In the genomic region with DNA sequence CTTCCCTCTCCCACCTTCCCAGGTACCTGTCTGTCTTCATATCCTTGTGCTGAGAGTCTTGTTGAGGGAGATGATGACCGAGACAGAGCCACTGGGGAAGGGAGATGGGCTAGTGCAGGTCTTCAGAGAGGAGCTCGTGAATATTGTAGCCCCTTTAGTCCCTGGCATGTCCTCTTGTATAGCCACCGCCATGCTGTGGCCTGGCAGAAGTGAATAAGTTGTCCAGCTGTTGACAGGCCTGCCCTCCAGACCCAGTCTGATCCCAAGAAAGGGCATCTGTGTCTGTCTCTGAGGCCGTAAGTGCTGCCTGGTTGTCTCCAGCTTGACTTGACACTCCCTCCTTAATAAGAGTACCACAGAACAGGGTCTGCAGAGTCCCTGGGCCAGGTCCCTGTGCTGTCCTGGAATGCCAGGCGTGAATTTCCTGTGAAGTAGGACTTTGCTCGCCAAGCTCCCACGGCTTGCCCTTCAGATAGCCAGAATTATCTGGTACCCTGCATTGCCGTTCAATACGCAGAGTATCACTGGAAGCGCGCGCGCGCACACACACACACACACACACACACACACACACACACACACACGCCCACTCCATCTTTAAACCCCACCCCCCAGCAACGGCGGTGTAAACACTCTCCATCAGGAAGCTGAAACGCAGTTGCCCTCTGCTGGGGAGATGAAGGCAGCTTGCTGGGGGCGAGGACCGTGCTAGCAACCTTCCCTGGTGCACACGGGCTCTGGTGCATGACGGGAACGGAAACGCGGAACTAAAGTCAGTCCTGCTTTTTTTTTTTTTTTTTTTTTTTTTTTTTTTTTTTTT, we compare ENCODE assay signal across 9 mouse cellular contexts.
DNase-seq lines count a peak whose midpoint lies in the region; ATAC-seq lines count a peak whose summit lies in the region.
"Had no signal": no experiment of that assay in that cellular context is flagged by ENCODE, and none has a peak within 500 bp of the region (broad histone marks: within the 10 kb centered on the region; RNA-seq: fewer than 3 reads in every experiment).

No protein-coding gene starts in this region.

- DNase-seq in MN1 (ENCODE audit: low spot score) = peak; percentile 96
- peak; percentile 14 for DNase-seq in cerebellum, adult 9-10 months
- DNase-seq in frontal cortex, postnatal 14 days (ENCODE audit: low spot score in 2 of 2) = peak; percentile 70 to 83
- DNase-seq in layer of hippocampus, postnatal 25 days (ENCODE audit: extremely low spot score in 1 of 2, low spot score in 1 of 2) = peak; percentile 56 to 70
- DNase-seq in lung, postnatal 14 days = peak; percentile 91
- peak; percentile 95 for DNase-seq in retina, postnatal 1 day
- peak; percentile 92 for DNase-seq in thymus, postnatal 4 days

- peak; percentile 97 for ATAC-seq in hindbrain, embryonic 13.5 days (ENCODE audit: low FRiP score)

- H3K4me2 ChIP-seq in hindbrain, embryonic 13.5 days = peak overlapping the region; percentile 70

- peak overlapping the region; percentile 82 for H3K27ac ChIP-seq in hindbrain, embryonic 13.5 days

- H3K36me3 ChIP-seq in hindbrain, embryonic 13.5 days = no peaks in the 10 kb centered on the region

- peaks cover 23% of the 10 kb centered on the region for H3K4me1 ChIP-seq in hindbrain, embryonic 13.5 days (replicated peaks)

- WGBS in hindbrain, embryonic 13.5 days = 12% methylated on average over 24 of the region's 25 CpGs

- no peaks in the 10 kb centered on the region for H3K9me3 ChIP-seq in hindbrain, embryonic 13.5 days

- H3K9ac ChIP-seq in hindbrain, embryonic 13.5 days = peak overlapping the region; percentile 67

- peak overlapping the region; percentile 38 for H3K4me3 ChIP-seq in hindbrain, embryonic 13.5 days
- H3K4me3 ChIP-seq: myocyte had no signal

- H3K27me3 ChIP-seq in hindbrain, embryonic 13.5 days = no peaks in the 10 kb centered on the region

Comparison
In these comparisons a context has a peak if more than half of its experiments do, and no peak if none do; other contexts are left out.
1. Peak in every context shown above with its lines: DNase-seq, ATAC-seq, H3K4me3 ChIP-seq and H3K27ac ChIP-seq.
2. DNase-seq: peak in every context shown above with its lines; median percentile 96 in MN1; 95 in retina, postnatal 1 day; 92 in thymus, postnatal 4 days; 91 in lung, postnatal 14 days; 76 in frontal cortex, postnatal 14 days; 63 in layer of hippocampus, postnatal 25 days; 14 in cerebellum, adult 9-10 months.